Comparison of ENCODE assay signal across 17 mouse cellular contexts in genomic region chr5:75085521-75085875, GRCm38 (mm10). TPM values are rescaled to one million over a fixed set of nuclear protein-coding genes. Genes with fewer than 3 reads are reported as not detected.
DNase-seq lines count a peak whose midpoint lies in the region; ATAC-seq and TF ChIP-seq lines count a peak whose summit lies in the region.
"Had no signal": no experiment of that assay in that cellular context is flagged by ENCODE, and none has a peak within 500 bp of the region (broad histone marks: within the 10 kb centered on the region; RNA-seq: fewer than 3 reads in every experiment).

No protein-coding gene starts in this region.

- no peak for TF ChIP-seq CTCF in kidney, postnatal 0 days (IDR thresholded peaks at IDR 0.05; ENCODE audit: low read depth)

- H3K4me3 ChIP-seq in kidney, postnatal 0 days (replicated peaks; ENCODE audit: low read depth, low read length) = no peak overlapping the region
- peak overlapping the region; percentile 40 for H3K4me3 ChIP-seq in forebrain, embryonic 10.5 days
- no peak overlapping the region for H3K4me3 ChIP-seq in hindbrain, embryonic 13.5 days
- H3K4me3 ChIP-seq in neural tube, embryonic 13.5 days = no peak overlapping the region
- H3K4me3 ChIP-seq: left cerebral cortex, adult 2 months had no signal

- H3K4me1 ChIP-seq in kidney, postnatal 0 days (replicated peaks; ENCODE audit: insufficient read depth, low read length) = no peaks in the 10 kb centered on the region
- peaks cover 56% of the 10 kb centered on the region for H3K4me1 ChIP-seq in forebrain, embryonic 10.5 days
- H3K4me1 ChIP-seq in hindbrain, embryonic 13.5 days (replicated peaks) = peaks cover 19% of the 10 kb centered on the region
- peaks cover 26% of the 10 kb centered on the region for H3K4me1 ChIP-seq in neural tube, embryonic 13.5 days (replicated peaks)

- peak; percentile 3; the same call in 1 of the 2 replicates for ATAC-seq in kidney, postnatal 0 days (replicated peaks; ENCODE audit: low FRiP score, low read depth)
- 0 out of 2 replicates have a peak, but pooled peaks have one; percentile 32 for ATAC-seq in hindbrain, embryonic 13.5 days (ENCODE audit: low FRiP score)
- peak; percentile 55 for ATAC-seq in neural tube, embryonic 13.5 days (ENCODE audit: low read depth)

- WGBS in kidney, postnatal 0 days = 5% methylated on average over 17 of the region's 17 CpGs
- under 1% methylated on average over 17 of the region's 17 CpGs for WGBS in forebrain, embryonic 10.5 days
- under 1% methylated on average over 17 of the region's 17 CpGs for WGBS in hindbrain, embryonic 13.5 days
- under 1% methylated on average over 17 of the region's 17 CpGs for WGBS in neural tube, embryonic 13.5 days

- no peaks in the 10 kb centered on the region for H3K9me3 ChIP-seq in kidney, postnatal 0 days (replicated peaks; ENCODE audit: low read length)
- H3K9me3 ChIP-seq in forebrain, embryonic 10.5 days = no peaks in the 10 kb centered on the region
- no peaks in the 10 kb centered on the region for H3K9me3 ChIP-seq in hindbrain, embryonic 13.5 days
- H3K9me3 ChIP-seq in neural tube, embryonic 13.5 days = no peaks in the 10 kb centered on the region

- H3K4me2 ChIP-seq in kidney, postnatal 0 days (ENCODE audit: low read length) = no peak overlapping the region
- no peak overlapping the region for H3K4me2 ChIP-seq in hindbrain, embryonic 13.5 days
- no peak overlapping the region for H3K4me2 ChIP-seq in neural tube, embryonic 13.5 days
- H3K4me2 ChIP-seq: lung, embryonic 14.5 days had no signal

- H3K9ac ChIP-seq in kidney, postnatal 0 days (ENCODE audit: low read depth, low read length) = no peak overlapping the region
- no peak overlapping the region for H3K9ac ChIP-seq in hindbrain, embryonic 13.5 days
- H3K9ac ChIP-seq in neural tube, embryonic 13.5 days = no peak overlapping the region
- H3K9ac ChIP-seq: lung, embryonic 14.5 days had no signal

- DNase-seq in kidney, postnatal 0 days (ENCODE audit: low spot score) = no peak
- no peak for DNase-seq in kidney, postnatal 10 days
- peak; percentile 53 for DNase-seq in forebrain, embryonic 10.5 days (ENCODE audit: extremely low spot score, low spot score)
- no peak for DNase-seq in thymus, postnatal 0 days (ENCODE audit: low spot score)
- DNase-seq in lung, postnatal 10 days = no peak
- DNase-seq: adrenal gland, postnatal 36 days; heart, postnatal 36 days; kidney, adult 11 months; liver; lung, embryonic 14.5 days; retina, postnatal 1 day had no signal

- peaks cover 63% of the 10 kb centered on the region for H3K27me3 ChIP-seq in kidney, postnatal 0 days (ENCODE audit: insufficient read depth, low read length)
- H3K27me3 ChIP-seq in forebrain, embryonic 10.5 days (ENCODE audit: poor library complexity, severe bottlenecking) = peaks cover 100% of the 10 kb centered on the region
- H3K27me3 ChIP-seq in hindbrain, embryonic 13.5 days = peaks cover 95% of the 10 kb centered on the region
- H3K27me3 ChIP-seq in neural tube, embryonic 13.5 days = peaks cover 91% of the 10 kb centered on the region

- no peaks in the 10 kb centered on the region for H3K36me3 ChIP-seq in kidney, postnatal 0 days (ENCODE audit: insufficient read depth, low read length)
- no peaks in the 10 kb centered on the region for H3K36me3 ChIP-seq in forebrain, embryonic 10.5 days (replicated peaks)
- H3K36me3 ChIP-seq in hindbrain, embryonic 13.5 days = no peaks in the 10 kb centered on the region
- H3K36me3 ChIP-seq in neural tube, embryonic 13.5 days = no peaks in the 10 kb centered on the region

- no peak overlapping the region for H3K27ac ChIP-seq in kidney, postnatal 0 days
- H3K27ac ChIP-seq in forebrain, embryonic 10.5 days = peak overlapping the region; percentile 64
- H3K27ac ChIP-seq in hindbrain, embryonic 13.5 days = no peak overlapping the region
- H3K27ac ChIP-seq in neural tube, embryonic 13.5 days (replicated peaks) = no peak overlapping the region
- H3K27ac ChIP-seq: left cerebral cortex, adult 2 months had no signal

RNA-seq across cellular contexts. Expression of gene Gsx2, which starts 10.1 kb away (rescaled TPM):
- not detected in 2 replicates for polyA plus RNA-seq in kidney, postnatal 0 days (2015; fragmentation: Nextera tagmentation; extraction: Ambion mirVana)
- polyA plus RNA-seq in forebrain, embryonic 10.5 days (2016; fragmentation: Nextera tagmentation; extraction: Ambion mirVana) = 8.8 and 10.5 TPM in 2 replicates
- polyA plus RNA-seq in hindbrain, embryonic 13.5 days (2015; fragmentation: Nextera tagmentation; extraction: Ambion mirVana) = 1.1 and 1.2 TPM in 2 replicates
- polyA plus RNA-seq in neural tube, embryonic 13.5 days (2015; fragmentation: Nextera tagmentation; extraction: Ambion mirVana) = 1.2 and 1.7 TPM in 2 replicates
- not detected in 2 replicates for polyA plus RNA-seq in thymus, postnatal 0 days (2015; fragmentation: Nextera tagmentation; extraction: Ambion mirVana)
- polyA plus RNA-seq: large intestine, adult 2 months; lung, embryonic 14.5 days; spleen, adult 2 months; testis, adult 2 months had no signal

RNA-seq across cellular contexts. Expression of gene Chic2, which starts 40.9 kb away (rescaled TPM):
- polyA plus RNA-seq in kidney, postnatal 0 days (2015; fragmentation: Nextera tagmentation; extraction: Ambion mirVana) = 43.3 and 51.3 TPM in 2 replicates
- polyA plus RNA-seq in forebrain, embryonic 10.5 days (2016; fragmentation: Nextera tagmentation; extraction: Ambion mirVana) = 34.4 and 37.8 TPM in 2 replicates
- polyA plus RNA-seq in hindbrain, embryonic 13.5 days (2015; fragmentation: Nextera tagmentation; extraction: Ambion mirVana) = 34.7 and 39.0 TPM in 2 replicates
- polyA plus RNA-seq in neural tube, embryonic 13.5 days (2015; fragmentation: Nextera tagmentation; extraction: Ambion mirVana) = 32.0 and 42.5 TPM in 2 replicates
- polyA plus RNA-seq in thymus, postnatal 0 days (2015; fragmentation: Nextera tagmentation; extraction: Ambion mirVana) = 62.4 and 65.0 TPM in 2 replicates

Comparison
In these comparisons a context has a peak if more than half of its experiments do, and no peak if none do; other contexts are left out.
1. ATAC-seq: peak in every context shown above with its lines; median percentile 55 in neural tube, embryonic 13.5 days; 32 in hindbrain, embryonic 13.5 days; 3 in kidney, postnatal 0 days.